Mouse (Mus musculus): ENCODE data around the gene Scn3a.
"Not testable (repeated sequence)": the region's sequence is repeated elsewhere in the genome, so short reads cannot be mapped to it uniquely, and the experiment has no call there.

The Scn3a gene

GRCm38 (mm10) chr2:65483434-65483833 is 84.0 kb downstream of the Scn3a start:
- no peak for DNase-seq (ENCODE audit: low spot score in 2 of 2)

- no peak for DNase-seq (ENCODE audit: low spot score in 2 of 2)
These were observed 86.3 kb downstream of the Scn3a start for GRCm38 (mm10) chr2:65481007-65481672.

GRCm38 (mm10) chr2:65471311-65471882 is 96.0 kb downstream of the Scn3a start:
- no peak for DNase-seq (ENCODE audit: low spot score in 2 of 2)

GRCm38 (mm10) chr2:65465694-65466093 is 101.7 kb downstream of the Scn3a start:
- DNase-seq (ENCODE audit: low spot score in 2 of 2) = no peak

- DNase-seq (ENCODE audit: low spot score in 2 of 2) = no peak
These were observed 113.7 kb downstream of the Scn3a start for GRCm38 (mm10) chr2:65453763-65454162.

- not testable (repeated sequence) for DNase-seq (ENCODE audit: low spot score in 2 of 2)
These were observed 115.9 kb downstream of the Scn3a start for GRCm38 (mm10) chr2:65451401-65452078.

- DNase-seq (ENCODE audit: low spot score in 2 of 2) = no peak
These were observed 116.7 kb downstream of the Scn3a start for GRCm38 (mm10) chr2:65450449-65451360.

GRCm38 (mm10) chr2:65449126-65449828 is 118.2 kb downstream of the Scn3a start:
- DNase-seq (ENCODE audit: low spot score in 2 of 2) = no peak

- no peak for DNase-seq (ENCODE audit: low spot score in 2 of 2)
These were observed 124.3 kb downstream of the Scn3a start for GRCm38 (mm10) chr2:65443082-65443481.

- no peak for DNase-seq (ENCODE audit: low spot score in 2 of 2)
These were observed 125.9 kb downstream of the Scn3a start for GRCm38 (mm10) chr2:65441566-65441965.

GRCm38 (mm10) chr2:65441110-65441509 is 126.3 kb downstream of the Scn3a start:
- DNase-seq (ENCODE audit: low spot score in 2 of 2) = no peak

GRCm38 (mm10) chr2:65436917-65437316 is 130.5 kb downstream of the Scn3a start:
- DNase-seq (ENCODE audit: low spot score in 2 of 2) = no peak

GRCm38 (mm10) chr2:65423501-65423900 is 143.9 kb downstream of the Scn3a start:
- no peak for DNase-seq (ENCODE audit: low spot score in 2 of 2)

GRCm38 (mm10) chr2:65421259-65422255 is 145.9 kb downstream of the Scn3a start:
- no peak for DNase-seq (ENCODE audit: low spot score in 2 of 2)

GRCm38 (mm10) chr2:65418608-65419007 is 148.8 kb downstream of the Scn3a start:
- no peak for DNase-seq (ENCODE audit: low spot score in 2 of 2)

- no peak for DNase-seq (ENCODE audit: low spot score in 2 of 2)
These were observed 150.9 kb downstream of the Scn3a start for GRCm38 (mm10) chr2:65416535-65416934.

GRCm38 (mm10) chr2:65415294-65415693 is 152.1 kb downstream of the Scn3a start:
- no peak for DNase-seq (ENCODE audit: low spot score in 2 of 2)

GRCm38 (mm10) chr2:65414806-65415281 is 152.6 kb downstream of the Scn3a start:
- DNase-seq (ENCODE audit: low spot score in 2 of 2) = peak in 1 of 2 experiments; percentile 10

- peak in 1 of 2 experiments; percentile 6 for DNase-seq (ENCODE audit: low spot score in 2 of 2)
These were observed 153.2 kb downstream of the Scn3a start for GRCm38 (mm10) chr2:65414237-65414636.

GRCm38 (mm10) chr2:65413746-65414145 is 153.7 kb downstream of the Scn3a start:
- peak in 1 of 2 experiments; percentile 11 for DNase-seq (ENCODE audit: low spot score in 2 of 2)
